Mouse (Mus musculus) hindbrain, embryonic 14.5 days (tissue): ENCODE data around the gene Olfr303. TPM values are rescaled to one million over a fixed set of nuclear protein-coding genes. Genes with fewer than 3 reads are reported as not detected.

Experiments
- polyA plus RNA-seq: library from polyadenylated mRNA; unstranded; fragments of >200 nt; fragmentation: Nextera tagmentation; extraction: Ambion mirVana; gene quantifications from 2 replicates; pipeline ENCODE4 v1.2.1, GENCODE M21; 2014

Olfr303 gene
- polyA plus RNA-seq, 1 experiment from 2014 or later, result not detected

Other genes with a start within 250 kb of the Olfr303 start
- not detected in 2 replicates for gene Vmn2r75, start 226.0 kb downstream of the Olfr303 start, polyA plus RNA-seq
- gene Vmn2r76, start 151.5 kb downstream of the Olfr303 start, polyA plus RNA-seq, result not detected in 2 replicates
- gene Olfr310, start 120.6 kb downstream of the Olfr303 start, polyA plus RNA-seq, result not detected in 2 replicates
- gene Olfr309, start 84.1 kb downstream of the Olfr303 start, polyA plus RNA-seq, result not detected in 2 replicates
- not detected in 2 replicates for gene Olfr308, start 72.2 kb downstream of the Olfr303 start, polyA plus RNA-seq
- not detected in 2 replicates for gene Olfr307, start 60.2 kb downstream of the Olfr303 start, polyA plus RNA-seq
- gene Olfr305, start 30.9 kb downstream of the Olfr303 start, polyA plus RNA-seq, result not detected in 2 replicates
- not detected in 2 replicates for gene Olfr304, start 11.1 kb downstream of the Olfr303 start, polyA plus RNA-seq
- gene Olfr301, start 6.1 kb upstream of the Olfr303 start, polyA plus RNA-seq, result not detected in 2 replicates
- gene Olfr299, start 62.1 kb upstream of the Olfr303 start, polyA plus RNA-seq, result not detected in 2 replicates
- not detected in 2 replicates for gene Olfr298, start 94.7 kb upstream of the Olfr303 start, polyA plus RNA-seq
- gene Olfr297, start 122.2 kb upstream of the Olfr303 start, polyA plus RNA-seq, result not detected in 2 replicates
- not detected in 2 replicates for gene Olfr295, start 186.1 kb upstream of the Olfr303 start, polyA plus RNA-seq
- not detected in 2 replicates for gene Olfr294, start 218.9 kb upstream of the Olfr303 start, polyA plus RNA-seq